Mouse (Mus musculus) limb, embryonic 13.5 days (tissue): ENCODE results near the gene Zfp93. TPM values are rescaled to one million over a fixed set of nuclear protein-coding genes. Genes with fewer than 3 reads are reported as not detected.

Source experiments
- ATAC-seq: fragments of 200-750 bp; cut with Nextera tagmentation; 2 replicates; pipeline ENCODE4 v1.8.0; 2017; ENCODE audit warnings: low read depth, moderate number of reproducible peaks, moderate TSS enrichment; ENCODE audit not compliant: low FRiP score
- H3K27ac ChIP-seq: fragments of 300-500 bp; sonication (generic); 2 replicates; pipeline ENCODE4 v1.5.1; 2015; ENCODE audit warnings: inconsistent platforms, mild to moderate bottlenecking, moderate library complexity
- H3K27me3 ChIP-seq: fragments of 300-500 bp; sonication (generic); 2 replicates; pipeline ENCODE4 v1.6.1; 2015; ENCODE audit warnings: mild to moderate bottlenecking, inconsistent platforms
- H3K36me3 ChIP-seq: fragments of 300-500 bp; sonication (generic); 2 replicates; pipeline ENCODE4 v1.6.1; 2015; ENCODE audit warnings: inconsistent platforms, mild to moderate bottlenecking, moderate library complexity
- H3K4me1 ChIP-seq: fragments of 300-500 bp; sonication (generic); 2 replicates; pipeline ENCODE4 v1.6.1; 2015; ENCODE audit warnings: inconsistent platforms
- H3K4me2 ChIP-seq: fragments of 300-500 bp; sonication (generic); replicated peaks from 2 replicates; pipeline ENCODE4 v1.6.1; 2015; ENCODE audit warnings: inconsistent platforms, mild to moderate bottlenecking, moderate library complexity
- H3K4me3 ChIP-seq: fragments of 300-500 bp; sonication (generic); 2 replicates; pipeline ENCODE4 v1.5.1; 2015; ENCODE audit warnings: moderate library complexity, mild to moderate bottlenecking, inconsistent platforms
- H3K9ac ChIP-seq: fragments of 300-500 bp; sonication (generic); 2 replicates; pipeline ENCODE4 v1.6.1; 2015; ENCODE audit warnings: mild to moderate bottlenecking, inconsistent platforms
- H3K9me3 ChIP-seq: fragments of 300-500 bp; sonication (generic); 2 replicates; pipeline ENCODE4 v1.6.1; 2016; ENCODE audit warnings: inconsistent platforms
- WGBS: fragments of 180-500 bp; shearing (Covaris S2); methylation state at CpG from one replicate; pipeline ENCODE4 v1.1.7; 2015; 5-methylcytosine and 5-hydroxymethylcytosine counted together
- polyA plus RNA-seq: library from polyadenylated mRNA; unstranded; fragments of >200 nt; fragmentation: Nextera tagmentation; extraction: Ambion mirVana; gene quantifications from 2 replicates; pipeline ENCODE4 v1.2.1, GENCODE M21; 2015

Zfp93 gene
- polyA plus RNA-seq, 1 experiment from 2014 or later = 9.8 TPM

- H3K36me3 ChIP-seq = peaks cover 77% of the 10 kb centered on the region
- no peak overlapping the region for H3K4me3 ChIP-seq
- ATAC-seq = no peak
- no peak overlapping the region for H3K4me2 ChIP-seq
- H3K9me3 ChIP-seq = peaks cover 16% of the 10 kb centered on the region; the same call in 1 of the 2 replicates
- peaks cover 11% of the 10 kb centered on the region for H3K4me1 ChIP-seq
- WGBS = 97% methylated on average over 4 of the region's 4 CpGs
- no peaks in the 10 kb centered on the region for H3K27me3 ChIP-seq
- no peak overlapping the region for H3K9ac ChIP-seq
- H3K27ac ChIP-seq = no peak overlapping the region
Measured at GRCm38 (mm10) chr7:24294763-24295162, 24.5 kb downstream of the Zfp93 start.

GRCm38 (mm10) chr7:24295376-24295775 is 25.2 kb downstream of the Zfp93 start:
- Histone ChIP-seq H3K36me3 (peaks cover 71% of the 10 kb centered on the region), H3K4me1 (peaks cover 14% of the 10 kb centered on the region), H3K27ac (no peak overlapping the region), H3K9me3 (peaks cover 12% of the 10 kb centered on the region; the same call in 1 of the 2 replicates), H3K27me3 (no peaks in the 10 kb centered on the region), H3K4me2 (no peak overlapping the region), H3K9ac (no peak overlapping the region), H3K4me3 (no peak overlapping the region)
- WGBS = 98% methylated on average over 7 of the region's 7 CpGs
- ATAC-seq = no peak

- H3K4me2 ChIP-seq = no peak overlapping the region
- no peak overlapping the region for H3K27ac ChIP-seq
- H3K4me3 ChIP-seq = no peak overlapping the region
- WGBS = 92% methylated on average over 7 of the region's 7 CpGs
- peaks cover 6% of the 10 kb centered on the region; the same call in 1 of the 2 replicates for H3K9me3 ChIP-seq
- no peak overlapping the region for H3K9ac ChIP-seq
- no peaks in the 10 kb centered on the region for H3K27me3 ChIP-seq
- ATAC-seq = no peak
- peaks cover 14% of the 10 kb centered on the region for H3K4me1 ChIP-seq
- H3K36me3 ChIP-seq = peaks cover 61% of the 10 kb centered on the region
Measured at GRCm38 (mm10) chr7:24296386-24296785, 26.2 kb downstream of the Zfp93 start.

GRCm38 (mm10) chr7:24297361-24298095 is 27.3 kb downstream of the Zfp93 start:
- Histone ChIP-seq H3K27me3 (no peaks in the 10 kb centered on the region), H3K4me2 (peak overlapping the region; percentile 88), H3K27ac (peak overlapping the region; percentile 97; the same call in 1 of the 2 replicates), H3K36me3 (peaks cover 58% of the 10 kb centered on the region), H3K4me1 (peaks cover 14% of the 10 kb centered on the region), H3K9ac (peak overlapping the region; percentile 82; the same call in 1 of the 2 replicates), H3K9me3 (no peaks in the 10 kb centered on the region), H3K4me3 (peak overlapping the region; percentile 66)
- ATAC-seq = no peak
- 92% methylated on average over 15 of the region's 15 CpGs for whole genome bisulfite sequencing

GRCm38 (mm10) chr7:24298635-24298972 is 28.4 kb downstream of the Zfp93 start:
- peaks cover 58% of the 10 kb centered on the region for H3K36me3 ChIP-seq
- H3K4me2 ChIP-seq = peak overlapping the region; percentile 88
- H3K9ac ChIP-seq = peak overlapping the region; percentile 82
- no peaks in the 10 kb centered on the region for H3K9me3 ChIP-seq
- H3K4me3 ChIP-seq = peak overlapping the region; percentile 66
- peak; percentile 16 for ATAC-seq
- H3K27me3 ChIP-seq = no peaks in the 10 kb centered on the region
- peak overlapping the region; percentile 97 for H3K27ac ChIP-seq
- H3K4me1 ChIP-seq = peaks cover 14% of the 10 kb centered on the region
- 0% methylated on average over 12 of the region's 12 CpGs for WGBS

GRCm38 (mm10) chr7:24298973-24299708 is 28.9 kb downstream of the Zfp93 start:
- Histone ChIP-seq H3K27ac (peak overlapping the region; percentile 97), H3K4me1 (peaks cover 14% of the 10 kb centered on the region), H3K9ac (peak overlapping the region; percentile 82), H3K27me3 (no peaks in the 10 kb centered on the region), H3K4me3 (peak overlapping the region; percentile 66), H3K36me3 (peaks cover 57% of the 10 kb centered on the region), H3K9me3 (no peaks in the 10 kb centered on the region), H3K4me2 (peak overlapping the region; percentile 88)
- 0% methylated on average over 45 of the region's 47 CpGs for WGBS
- peak; percentile 91 for ATAC-seq

GRCm38 (mm10) chr7:24299823-24300481 is 29.7 kb downstream of the Zfp93 start:
- Histone ChIP-seq H3K36me3 (peaks cover 54% of the 10 kb centered on the region), H3K4me1 (peaks cover 14% of the 10 kb centered on the region), H3K9ac (peak overlapping the region; percentile 82), H3K4me2 (peak overlapping the region; percentile 88), H3K27me3 (no peaks in the 10 kb centered on the region), H3K4me3 (peak overlapping the region; percentile 66), H3K27ac (peak overlapping the region; percentile 97), H3K9me3 (no peaks in the 10 kb centered on the region)
- peak; percentile 51 for ATAC-seq
- WGBS = 3% methylated on average over 18 of the region's 18 CpGs

- Histone ChIP-seq H3K9ac (peak within 1 kb of the TSS; percentile 82), H3K36me3 (peaks cover 49% of the 10 kb centered on the region), H3K27ac (peak within 1 kb of the TSS; percentile 97), H3K4me2 (peak within 1 kb of the TSS; percentile 88), H3K4me1 (peaks cover 14% of the 10 kb centered on the region), H3K4me3 (peak within 1 kb of the TSS; percentile 66), H3K9me3 (no peaks in the 10 kb centered on the region), H3K27me3 (no peaks in the 10 kb centered on the region)
- 1% methylated on average over 13 of the region's 13 CpGs for WGBS
- ATAC-seq = peak; percentile 64
Measured at GRCm38 (mm10) chr7:24300771-24301282, 30.6 kb downstream of the Zfp93 start, which contains the start of gene Zfp61. TSS of gene Zfp61 (minus strand) at chr7:24301232.

- Histone ChIP-seq H3K27me3 (no peaks in the 10 kb centered on the region; the same call in 1 of the 2 replicates), H3K27ac (peak overlapping the region; percentile 63; the same call in 1 of the 2 replicates), H3K4me2 (peak overlapping the region; percentile 88), H3K9ac (peak overlapping the region; percentile 85), H3K4me3 (peak overlapping the region; percentile 67), H3K9me3 (no peaks in the 10 kb centered on the region), H3K4me1 (peaks cover 8% of the 10 kb centered on the region; the same call in 1 of the 2 replicates), H3K36me3 (peaks cover 24% of the 10 kb centered on the region)
- WGBS = 29% methylated on average over 29 of the region's 29 CpGs
- ATAC-seq = no peak; the same call in 1 of the 2 replicates
Measured at GRCm38 (mm10) chr7:24315726-24316566, 45.7 kb downstream of the Zfp93 start.

- ATAC-seq = peak; percentile 97
- peak within 1 kb of the TSS; percentile 67 for H3K4me3 ChIP-seq
- no peaks in the 10 kb centered on the region for H3K9me3 ChIP-seq
- peak within 1 kb of the TSS; percentile 85 for H3K9ac ChIP-seq
- WGBS = under 1% methylated on average over 33 of the region's 33 CpGs
- H3K27me3 ChIP-seq = no peaks in the 10 kb centered on the region; the same call in 1 of the 2 replicates
- H3K4me1 ChIP-seq = peaks cover 8% of the 10 kb centered on the region; the same call in 1 of the 2 replicates
- H3K4me2 ChIP-seq = peak within 1 kb of the TSS; percentile 88
- peak within 1 kb of the TSS; percentile 83; the same call in 1 of the 2 replicates for H3K27ac ChIP-seq
- H3K36me3 ChIP-seq = peaks cover 17% of the 10 kb centered on the region
Measured at GRCm38 (mm10) chr7:24316567-24317092, 46.4 kb downstream of the Zfp93 start, which contains the start of gene Zfp94. TSS of gene Zfp94 (minus strand) at chr7:24316666.
